Mouse (Mus musculus) heart, adult 2 months (tissue): ENCODE data around the gene Usp46.

Source experiments
- CTCF ChIP-seq: fragments of 200-600 bp; IDR thresholded peaks from 2 replicates; pipeline ENCODE4 v1.8.1; 2022; ENCODE audit warnings: antibody characterized with exemption, mild to moderate bottlenecking, moderate library complexity
- POLR2A ChIP-seq: fragments of 200-500 bp; IDR thresholded peaks from 2 replicates; pipeline ENCODE4 v1.6.1; 2011; ENCODE audit warnings: mild to moderate bottlenecking, low read depth, low read length, control low read depth; ENCODE audit not compliant: insufficient read depth

DNA sequence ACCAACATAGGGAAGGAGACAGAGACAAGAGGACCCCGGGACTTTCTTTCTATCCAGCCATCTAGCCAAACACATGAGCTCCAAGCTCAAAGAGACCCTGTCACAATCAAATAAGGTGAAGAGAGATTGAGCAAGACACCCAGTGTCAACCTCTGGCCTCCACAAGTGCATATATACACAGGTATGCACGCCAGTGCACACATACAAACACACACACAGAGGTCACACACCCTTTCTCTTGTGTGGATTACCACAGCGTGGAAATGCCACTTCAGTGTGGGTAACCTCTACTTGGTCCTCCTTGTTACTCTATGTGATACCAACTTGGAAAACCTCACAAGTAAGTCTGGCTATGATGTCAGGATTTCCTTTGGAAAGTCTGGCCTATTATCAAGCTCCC lies 78.7 kb downstream of the Usp46 start:
- no peak for TF ChIP-seq CTCF
- no peak for TF ChIP-seq POLR2A
